Mouse (Mus musculus): ENCODE results near the gene 4930564D02Rik. TPM values are rescaled to one million over a fixed set of nuclear protein-coding genes. Genes with fewer than 3 reads are reported as not detected.

Gene 4930564D02Rik
- polyA plus RNA-seq, 1 experiment from 2014 or later = not detected

DNA sequence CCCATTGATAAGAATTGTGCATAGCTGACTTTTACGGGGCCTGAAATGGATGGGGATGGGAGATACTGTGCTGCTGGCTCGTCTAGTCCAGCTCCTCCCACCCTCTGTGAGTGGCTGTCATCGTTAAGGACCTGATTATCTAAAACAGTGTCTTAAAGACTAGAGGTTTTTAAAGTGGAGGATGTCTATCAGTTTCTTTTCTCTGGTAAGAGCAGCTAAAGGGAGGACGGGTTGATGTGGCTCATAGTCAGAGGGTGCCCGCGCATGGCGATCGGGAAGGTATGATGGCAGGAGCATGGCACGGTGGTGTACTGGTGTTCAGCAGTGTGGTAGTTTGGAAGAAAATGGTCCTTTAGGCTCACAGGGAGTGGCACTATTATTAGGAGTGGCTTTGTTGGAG lies 4.0 kb upstream of the 4930564D02Rik start:
- Histone ChIP-seq H3K4me3 (ENCODE audit: low read depth, low read length) (no peak overlapping the region), H3K4me1 (ENCODE audit: control insufficient read depth, insufficient read depth, low read length) (no peaks in the 10 kb centered on the region), H3K4me2 (ENCODE audit: low read depth, low read length) (no peak overlapping the region), H3K9me3 (ENCODE audit: control insufficient read depth, low read length) (no peaks in the 10 kb centered on the region), H3K36me3 (ENCODE audit: control insufficient read depth, insufficient read depth, low read length) (no peaks in the 10 kb centered on the region), H3K9ac (replicated peaks; ENCODE audit: low read depth, low read length) (no peak overlapping the region), H3K27ac (ENCODE audit: low read depth, low read length) (no peak overlapping the region), H3K27me3 (ENCODE audit: control insufficient read depth, insufficient read depth, low read length) (no peaks in the 10 kb centered on the region)
- WGBS = 87% methylated on average over 9 of the region's 9 CpGs
- no peak for ATAC-seq (ENCODE audit: low read depth)

DNA sequence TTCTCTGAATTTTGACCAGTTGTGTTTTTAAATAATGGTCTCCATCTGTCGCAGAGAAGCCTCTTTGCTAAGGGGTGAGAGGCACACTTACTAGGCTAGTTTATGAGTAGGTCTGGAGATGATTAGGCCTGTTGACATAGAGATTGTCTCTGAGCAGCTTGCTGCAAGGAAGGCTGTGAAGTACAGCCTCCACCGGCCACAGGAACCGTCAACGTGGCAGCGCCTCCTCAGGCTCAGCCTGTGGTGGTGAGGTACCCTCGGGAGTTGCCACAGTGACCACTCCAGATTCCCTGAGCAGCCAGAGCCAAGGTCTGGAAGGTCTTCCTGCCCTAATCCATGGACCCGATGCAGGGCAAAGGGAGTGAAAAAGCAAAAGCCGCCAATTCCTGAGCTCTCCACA lies 3.9 kb downstream of the 4930564D02Rik start:
- Histone ChIP-seq H3K27me3 (ENCODE audit: control insufficient read depth, insufficient read depth, low read length) (no peaks in the 10 kb centered on the region), H3K9ac (replicated peaks; ENCODE audit: low read depth, low read length) (no peak overlapping the region), H3K4me2 (ENCODE audit: low read depth, low read length) (no peak overlapping the region), H3K27ac (ENCODE audit: low read depth, low read length) (no peak overlapping the region), H3K4me1 (ENCODE audit: control insufficient read depth, insufficient read depth, low read length) (no peaks in the 10 kb centered on the region), H3K4me3 (ENCODE audit: low read depth, low read length) (no peak overlapping the region), H3K9me3 (ENCODE audit: control insufficient read depth, low read length) (no peaks in the 10 kb centered on the region), H3K36me3 (ENCODE audit: control insufficient read depth, insufficient read depth, low read length) (no peaks in the 10 kb centered on the region)
- ATAC-seq (ENCODE audit: low read depth) = no peak
- WGBS = 81% methylated on average over 8 of the region's 8 CpGs

GRCm38 (mm10) chr3:105071251-105071650 lies 4.6 kb downstream of the 4930564D02Rik start:
- H3K4me3 ChIP-seq (ENCODE audit: low read depth, low read length) = no peak overlapping the region
- H3K27ac ChIP-seq (ENCODE audit: low read depth, low read length) = no peak overlapping the region
- 93% methylated on average over 5 of the region's 5 CpGs for WGBS
- no peak overlapping the region for H3K9ac ChIP-seq (replicated peaks; ENCODE audit: low read depth, low read length)
- H3K36me3 ChIP-seq (ENCODE audit: control insufficient read depth, insufficient read depth, low read length) = no peaks in the 10 kb centered on the region
- no peaks in the 10 kb centered on the region for H3K4me1 ChIP-seq (ENCODE audit: control insufficient read depth, insufficient read depth, low read length)
- no peaks in the 10 kb centered on the region for H3K27me3 ChIP-seq (ENCODE audit: control insufficient read depth, insufficient read depth, low read length)
- ATAC-seq (ENCODE audit: low read depth) = no peak
- no peaks in the 10 kb centered on the region for H3K9me3 ChIP-seq (ENCODE audit: control insufficient read depth, low read length)
- H3K4me2 ChIP-seq (ENCODE audit: low read depth, low read length) = no peak overlapping the region

DNA sequence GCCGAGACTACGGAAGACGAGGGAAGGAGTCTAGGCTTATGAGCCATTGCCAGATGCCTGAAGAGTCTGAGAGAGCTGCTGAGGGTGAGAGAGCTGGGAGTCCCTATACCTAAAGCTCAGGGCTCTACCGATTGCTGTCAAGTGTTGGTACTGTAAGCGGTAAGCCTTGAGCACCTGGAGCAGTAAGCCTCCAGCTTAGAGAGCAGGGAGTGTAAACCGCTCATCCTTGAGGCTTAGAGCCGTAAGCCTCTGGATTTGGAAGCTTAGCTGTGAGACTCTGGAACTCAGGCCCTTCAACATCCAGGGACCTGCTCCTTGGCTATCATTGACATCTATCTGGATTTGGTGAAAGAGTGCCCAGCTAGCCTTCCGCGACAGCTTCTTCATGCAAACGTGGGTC lies 5.9 kb downstream of the 4930564D02Rik start:
- no peak overlapping the region for H3K27ac ChIP-seq (ENCODE audit: low read depth, low read length)
- ATAC-seq (ENCODE audit: low read depth) = no peak
- no peak overlapping the region for H3K4me3 ChIP-seq (ENCODE audit: low read depth, low read length)
- H3K27me3 ChIP-seq (ENCODE audit: control insufficient read depth, insufficient read depth, low read length) = no peaks in the 10 kb centered on the region
- H3K9me3 ChIP-seq (ENCODE audit: control insufficient read depth, low read length) = no peaks in the 10 kb centered on the region
- no peak overlapping the region for H3K9ac ChIP-seq (replicated peaks; ENCODE audit: low read depth, low read length)
- H3K4me1 ChIP-seq (ENCODE audit: control insufficient read depth, insufficient read depth, low read length) = no peaks in the 10 kb centered on the region
- no peaks in the 10 kb centered on the region for H3K36me3 ChIP-seq (ENCODE audit: control insufficient read depth, insufficient read depth, low read length)
- WGBS = 92% methylated on average over 10 of the region's 10 CpGs
- H3K4me2 ChIP-seq (ENCODE audit: low read depth, low read length) = no peak overlapping the region

DNA sequence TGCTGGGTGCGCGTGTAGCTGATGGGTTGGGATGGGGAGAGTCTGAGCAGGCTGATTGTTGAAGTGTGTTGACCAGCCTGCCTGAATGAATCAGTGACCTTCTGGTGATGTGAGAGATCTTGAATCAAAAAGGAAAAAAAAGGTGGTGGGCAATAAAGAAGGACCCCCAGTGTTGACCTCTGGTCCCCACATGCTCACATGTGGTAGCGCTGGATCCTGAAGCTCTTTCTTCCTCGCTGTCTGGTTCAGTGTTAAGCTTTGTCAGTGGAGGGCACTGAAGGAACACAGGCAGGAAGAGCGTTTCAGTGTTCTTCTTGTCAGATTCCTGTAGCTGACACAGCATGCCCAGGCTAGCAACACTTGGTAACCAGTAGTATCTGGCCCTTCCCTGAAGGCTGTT lies 9.2 kb downstream of the 4930564D02Rik start:
- Histone ChIP-seq H3K4me2 (ENCODE audit: low read depth, low read length) (no peak overlapping the region), H3K4me3 (ENCODE audit: low read depth, low read length) (no peak overlapping the region), H3K4me1 (ENCODE audit: control insufficient read depth, insufficient read depth, low read length) (0 out of 2 replicates have a peak, but pooled peaks cover 2% of the 10 kb centered on the region), H3K36me3 (ENCODE audit: control insufficient read depth, insufficient read depth, low read length) (no peaks in the 10 kb centered on the region), H3K27me3 (ENCODE audit: control insufficient read depth, insufficient read depth, low read length) (no peaks in the 10 kb centered on the region), H3K9ac (replicated peaks; ENCODE audit: low read depth, low read length) (no peak overlapping the region), H3K27ac (ENCODE audit: low read depth, low read length) (no peak overlapping the region), H3K9me3 (ENCODE audit: control insufficient read depth, low read length) (no peaks in the 10 kb centered on the region)
- WGBS = 90% methylated on average over 5 of the region's 5 CpGs
- ATAC-seq (ENCODE audit: low read depth) = no peak

DNA sequence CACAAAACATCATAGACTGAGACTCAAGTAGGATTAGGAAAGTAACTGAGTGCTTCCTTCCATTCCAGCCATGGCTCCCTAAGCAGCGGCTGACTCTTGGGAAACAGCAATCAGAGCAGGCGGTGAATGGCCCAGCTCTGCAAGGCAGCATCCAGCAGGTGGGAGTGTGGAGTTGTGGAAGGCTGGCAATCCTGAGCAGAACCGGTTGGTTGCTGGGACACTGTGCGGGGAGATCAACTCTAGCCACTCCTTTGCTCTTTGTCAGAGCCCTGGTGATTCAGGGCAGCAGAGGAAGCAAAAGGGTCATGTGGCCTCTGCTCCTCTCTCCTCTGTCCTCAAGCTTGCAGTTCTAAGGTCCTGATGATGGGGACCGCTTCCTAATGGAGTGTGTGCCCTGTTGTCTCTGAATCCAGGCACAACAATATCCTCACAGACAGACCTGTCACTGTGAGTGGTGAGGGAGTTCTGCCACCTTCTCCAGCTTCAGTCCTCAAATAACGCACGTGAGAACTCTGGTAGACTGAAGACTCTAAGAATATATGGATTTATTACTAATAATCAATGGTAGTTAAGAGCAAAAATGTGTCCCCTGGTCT lies 11.7 kb downstream of the 4930564D02Rik start:
- no peak overlapping the region for H3K4me2 ChIP-seq (ENCODE audit: low read depth, low read length)
- H3K27me3 ChIP-seq (ENCODE audit: control insufficient read depth, insufficient read depth, low read length) = no peaks in the 10 kb centered on the region
- H3K27ac ChIP-seq (ENCODE audit: low read depth, low read length) = no peak overlapping the region
- no peak overlapping the region for H3K9ac ChIP-seq (replicated peaks; ENCODE audit: low read depth, low read length)
- peak; percentile 97 for ATAC-seq (ENCODE audit: low read depth)
- H3K36me3 ChIP-seq (ENCODE audit: control insufficient read depth, insufficient read depth, low read length) = no peaks in the 10 kb centered on the region
- 0 out of 2 replicates have a peak, but pooled peaks cover 2% of the 10 kb centered on the region for H3K4me1 ChIP-seq (ENCODE audit: control insufficient read depth, insufficient read depth, low read length)
- no peaks in the 10 kb centered on the region for H3K9me3 ChIP-seq (ENCODE audit: control insufficient read depth, low read length)
- 21% methylated on average over 7 of the region's 7 CpGs for WGBS
- H3K4me3 ChIP-seq (ENCODE audit: low read depth, low read length) = no peak overlapping the region

DNA sequence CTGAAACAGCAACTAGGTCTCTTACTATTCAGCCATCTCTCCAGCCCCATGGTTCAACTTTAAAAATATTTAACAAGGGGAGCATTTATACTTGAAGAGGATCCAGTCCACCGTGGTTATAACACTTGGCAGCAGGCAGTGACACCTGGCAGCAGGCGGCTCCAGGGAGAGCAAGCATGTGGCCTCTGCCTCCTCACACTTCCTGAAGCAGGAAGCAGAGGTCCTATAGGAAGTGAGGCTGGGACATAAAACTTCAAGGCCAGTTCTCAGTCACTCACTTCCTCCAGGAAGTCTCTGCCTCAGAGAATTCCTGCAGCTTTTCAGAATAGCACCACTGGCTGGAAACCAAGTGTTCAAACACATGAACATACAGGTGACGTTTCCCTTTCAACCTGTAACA lies 20.7 kb downstream of the 4930564D02Rik start:
- Histone ChIP-seq H3K4me3 (ENCODE audit: low read depth, low read length) (no peak overlapping the region), H3K9me3 (ENCODE audit: control insufficient read depth, low read length) (no peaks in the 10 kb centered on the region), H3K27me3 (ENCODE audit: control insufficient read depth, insufficient read depth, low read length) (no peaks in the 10 kb centered on the region), H3K9ac (replicated peaks; ENCODE audit: low read depth, low read length) (no peak overlapping the region), H3K4me1 (ENCODE audit: control insufficient read depth, insufficient read depth, low read length) (no peaks in the 10 kb centered on the region), H3K36me3 (ENCODE audit: control insufficient read depth, insufficient read depth, low read length) (no peaks in the 10 kb centered on the region), H3K27ac (ENCODE audit: low read depth, low read length) (no peak overlapping the region), H3K4me2 (ENCODE audit: low read depth, low read length) (no peak overlapping the region)
- no peak for ATAC-seq (ENCODE audit: low read depth)
- WGBS = 79% methylated on average over 3 of the region's 3 CpGs

DNA sequence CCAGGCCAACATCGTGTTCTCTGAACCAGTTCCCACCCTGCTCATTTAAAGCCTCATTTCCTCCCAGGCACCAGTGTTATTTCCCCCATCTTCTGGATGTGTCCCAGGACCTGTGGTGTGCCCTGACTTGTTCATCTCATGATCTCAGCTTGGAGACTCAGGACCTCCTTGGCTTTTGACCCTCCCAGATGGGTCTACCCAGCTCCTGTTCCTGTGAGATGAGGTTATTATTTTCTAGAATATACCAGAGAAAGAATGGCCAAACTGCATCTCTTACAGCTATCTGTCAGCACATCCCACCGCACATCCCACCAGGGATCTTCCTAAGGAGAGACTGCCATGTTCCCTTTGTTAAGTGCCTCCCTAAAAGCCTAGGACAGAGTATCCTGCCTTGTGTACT lies 22.0 kb downstream of the 4930564D02Rik start:
- no peak for ATAC-seq (ENCODE audit: low read depth)
- WGBS = 80% methylated on average over 2 of the region's 2 CpGs
- no peaks in the 10 kb centered on the region for H3K27me3 ChIP-seq (ENCODE audit: control insufficient read depth, insufficient read depth, low read length)

GRCm38 (mm10) chr3:105090147-105090546 lies 23.5 kb downstream of the 4930564D02Rik start:
- Histone ChIP-seq H3K4me1 (ENCODE audit: control insufficient read depth, insufficient read depth, low read length) (no peaks in the 10 kb centered on the region), H3K4me3 (ENCODE audit: low read depth, low read length) (no peak overlapping the region), H3K9me3 (ENCODE audit: control insufficient read depth, low read length) (no peaks in the 10 kb centered on the region), H3K27ac (ENCODE audit: low read depth, low read length) (no peak overlapping the region), H3K27me3 (ENCODE audit: control insufficient read depth, insufficient read depth, low read length) (no peaks in the 10 kb centered on the region), H3K9ac (replicated peaks; ENCODE audit: low read depth, low read length) (no peak overlapping the region), H3K36me3 (ENCODE audit: control insufficient read depth, insufficient read depth, low read length) (no peaks in the 10 kb centered on the region), H3K4me2 (ENCODE audit: low read depth, low read length) (no peak overlapping the region)
- 95% methylated on average over 7 of the region's 7 CpGs for WGBS
- no peak for ATAC-seq (ENCODE audit: low read depth)

More for the DNA sequence above, 22.0 kb downstream of the 4930564D02Rik start:
- Histone ChIP-seq H3K36me3 (ENCODE audit: control insufficient read depth, insufficient read depth, low read length) (no peaks in the 10 kb centered on the region), H3K4me2 (ENCODE audit: low read depth, low read length) (no peak overlapping the region), H3K4me1 (ENCODE audit: control insufficient read depth, insufficient read depth, low read length) (no peaks in the 10 kb centered on the region), H3K4me3 (ENCODE audit: low read depth, low read length) (no peak overlapping the region), H3K9me3 (ENCODE audit: control insufficient read depth, low read length) (no peaks in the 10 kb centered on the region), H3K9ac (replicated peaks; ENCODE audit: low read depth, low read length) (no peak overlapping the region), H3K27ac (ENCODE audit: low read depth, low read length) (no peak overlapping the region)
